Mouse (Mus musculus): ENCODE data around the gene Ralgds. TPM values are rescaled to one million over a fixed set of nuclear protein-coding genes. Genes with fewer than 3 reads are reported as not detected.

The Ralgds gene
- polyA plus RNA-seq, 1 experiment from 2014 or later, result 34.3 TPM

GRCm38 (mm10) chr2:28546560-28546959, 33.6 kb downstream of the Ralgds start:
- H3K4me1 ChIP-seq (ENCODE audit: insufficient read depth), result no peaks in the 10 kb centered on the region

GRCm38 (mm10) chr2:28547237-28548172, 34.6 kb downstream of the Ralgds start:
- 49% methylated on average over 11 of the region's 11 CpGs for WGBS
- DNase-seq (peak; percentile 93), ATAC-seq (ENCODE audit: insufficient read depth) (peak; percentile 72)
- H3K4me3 ChIP-seq (ENCODE audit: low read depth, low read length), result no peak overlapping the region
- peaks cover 92% of the 10 kb centered on the region for H3K36me3 ChIP-seq (ENCODE audit: insufficient read depth)
- TF ChIP-seq CTCF (IDR thresholded peaks at IDR 0.05; ENCODE audit: low read depth), result peak; percentile 99
- no peak overlapping the region for H3K4me2 ChIP-seq
- no peak overlapping the region for H3K9ac ChIP-seq
- H3K27me3 ChIP-seq (ENCODE audit: insufficient read depth, low read length), result no peaks in the 10 kb centered on the region
- no peaks in the 10 kb centered on the region for H3K9me3 ChIP-seq (ENCODE audit: low read depth, low read length)
- H3K27ac ChIP-seq (ENCODE audit: low read depth), result no peak overlapping the region
- H3K4me1 ChIP-seq (ENCODE audit: insufficient read depth), result no peaks in the 10 kb centered on the region

More at GRCm38 (mm10) chr2:28546560-28546959, 33.6 kb downstream of the Ralgds start:
- H3K9ac ChIP-seq, result no peak overlapping the region
- peaks cover 88% of the 10 kb centered on the region for H3K36me3 ChIP-seq (ENCODE audit: insufficient read depth)
- 72% methylated on average over 6 of the region's 6 CpGs for WGBS
- H3K4me2 ChIP-seq, result no peak overlapping the region
- TF ChIP-seq CTCF (IDR thresholded peaks at IDR 0.05; ENCODE audit: low read depth), result no peak
- H3K9me3 ChIP-seq (ENCODE audit: low read depth, low read length), result no peaks in the 10 kb centered on the region
- ATAC-seq (ENCODE audit: insufficient read depth) (no peak), DNase-seq (no peak)
- H3K4me3 ChIP-seq (ENCODE audit: low read depth, low read length), result no peak overlapping the region
- no peak overlapping the region for H3K27ac ChIP-seq (ENCODE audit: low read depth)
- H3K27me3 ChIP-seq (ENCODE audit: insufficient read depth, low read length), result no peaks in the 10 kb centered on the region

GRCm38 (mm10) chr2:28549157-28549556, 36.2 kb downstream of the Ralgds start:
- WGBS, result 88% methylated on average over 13 of the region's 13 CpGs
- H3K9ac ChIP-seq, result no peak overlapping the region
- H3K4me1 ChIP-seq (ENCODE audit: insufficient read depth), result no peaks in the 10 kb centered on the region
- no peak for TF ChIP-seq CTCF (IDR thresholded peaks at IDR 0.05; ENCODE audit: low read depth)
- no peaks in the 10 kb centered on the region for H3K9me3 ChIP-seq (ENCODE audit: low read depth, low read length)
- DNase-seq, result no peak
- H3K27ac ChIP-seq (ENCODE audit: low read depth), result no peak overlapping the region
- no peak overlapping the region for H3K4me3 ChIP-seq (ENCODE audit: low read depth, low read length)
- H3K4me2 ChIP-seq, result no peak overlapping the region
- H3K27me3 ChIP-seq (ENCODE audit: insufficient read depth, low read length), result no peaks in the 10 kb centered on the region
- no peak for ATAC-seq (ENCODE audit: insufficient read depth)
- H3K36me3 ChIP-seq (ENCODE audit: insufficient read depth), result peaks cover 92% of the 10 kb centered on the region

- WGBS, result 87% methylated on average over 5 of the region's 5 CpGs
- Histone ChIP-seq H3K4me2 (no peak overlapping the region), H3K9ac (no peak overlapping the region), H3K4me1 (ENCODE audit: insufficient read depth) (no peaks in the 10 kb centered on the region), H3K4me3 (ENCODE audit: low read depth, low read length) (no peak overlapping the region), H3K27me3 (ENCODE audit: insufficient read depth, low read length) (no peaks in the 10 kb centered on the region), H3K27ac (ENCODE audit: low read depth) (no peak overlapping the region), H3K36me3 (ENCODE audit: insufficient read depth) (peaks cover 68% of the 10 kb centered on the region), H3K9me3 (ENCODE audit: low read depth, low read length) (no peaks in the 10 kb centered on the region)
- DNase-seq (no peak), ATAC-seq (ENCODE audit: insufficient read depth) (no peak)
- TF ChIP-seq CTCF (IDR thresholded peaks at IDR 0.05; ENCODE audit: low read depth), result no peak
Observed at GRCm38 (mm10) chr2:28552301-28552700, 39.4 kb downstream of the Ralgds start.

GRCm38 (mm10) chr2:28557452-28557851, 44.5 kb downstream of the Ralgds start:
- 86% methylated on average over 5 of the region's 5 CpGs for WGBS
- H3K9ac ChIP-seq, result no peak overlapping the region
- H3K4me2 ChIP-seq, result no peak overlapping the region
- ATAC-seq (ENCODE audit: insufficient read depth), result no peak
- no peak overlapping the region for H3K27ac ChIP-seq (ENCODE audit: low read depth)
- H3K27me3 ChIP-seq (ENCODE audit: insufficient read depth, low read length), result no peaks in the 10 kb centered on the region
- DNase-seq, result no peak
- no peaks in the 10 kb centered on the region for H3K9me3 ChIP-seq (ENCODE audit: low read depth, low read length)
- no peak for TF ChIP-seq CTCF (IDR thresholded peaks at IDR 0.05; ENCODE audit: low read depth)
- peaks cover 20% of the 10 kb centered on the region for H3K36me3 ChIP-seq (ENCODE audit: insufficient read depth)
- H3K4me1 ChIP-seq (ENCODE audit: insufficient read depth), result no peaks in the 10 kb centered on the region
- no peak overlapping the region for H3K4me3 ChIP-seq (ENCODE audit: low read depth, low read length)

- Histone ChIP-seq H3K36me3 (ENCODE audit: insufficient read depth) (peaks cover 32% of the 10 kb centered on the region), H3K27me3 (ENCODE audit: insufficient read depth, low read length) (no peaks in the 10 kb centered on the region), H3K27ac (ENCODE audit: low read depth) (no peak within 1 kb of the TSS), H3K4me3 (ENCODE audit: low read depth, low read length) (no peak within 1 kb of the TSS), H3K4me2 (no peak within 1 kb of the TSS), H3K4me1 (ENCODE audit: insufficient read depth) (no peaks in the 10 kb centered on the region), H3K9ac (no peak within 1 kb of the TSS), H3K9me3 (ENCODE audit: low read depth, low read length) (no peaks in the 10 kb centered on the region)
- TF ChIP-seq CTCF (IDR thresholded peaks at IDR 0.05; ENCODE audit: low read depth), result no peak
- no peak for ATAC-seq (ENCODE audit: insufficient read depth)
- DNase-seq, result no peak
- 60% methylated on average over 6 of the region's 6 CpGs for WGBS
Observed at GRCm38 (mm10) chr2:28563303-28563702, 50.4 kb downstream of the Ralgds start, which contains the start of gene Cel. Cel (minus strand) TSS chr2:28563403.

- no peaks in the 10 kb centered on the region for H3K4me1 ChIP-seq (ENCODE audit: insufficient read depth)
- peaks cover 37% of the 10 kb centered on the region for H3K36me3 ChIP-seq (ENCODE audit: insufficient read depth)
- H3K27ac ChIP-seq (ENCODE audit: low read depth), result no peak overlapping the region
- DNase-seq, result no peak
- H3K4me2 ChIP-seq, result no peak overlapping the region
- no peak for ATAC-seq (ENCODE audit: insufficient read depth)
- no peaks in the 10 kb centered on the region for H3K27me3 ChIP-seq (ENCODE audit: insufficient read depth, low read length)
- no peak overlapping the region for H3K4me3 ChIP-seq (ENCODE audit: low read depth, low read length)
- H3K9ac ChIP-seq, result no peak overlapping the region
- no peak for TF ChIP-seq CTCF (IDR thresholded peaks at IDR 0.05; ENCODE audit: low read depth)
- H3K9me3 ChIP-seq (ENCODE audit: low read depth, low read length), result no peaks in the 10 kb centered on the region
Observed at GRCm38 (mm10) chr2:28563830-28564229, 50.9 kb downstream of the Ralgds start.
